Mouse (Mus musculus) kidney, embryonic 14.5 days (tissue): Measurements from ENCODE around the gene Abcc12. TPM values are rescaled to one million over a fixed set of nuclear protein-coding genes. Genes with fewer than 3 reads are reported as not detected.

ENCODE experiments used
- ATAC-seq: fragments of 200-750 bp; cut with Nextera tagmentation; 2 replicates; pipeline ENCODE4 v1.8.0; 2017; ENCODE audit warnings: moderate number of reproducible peaks, mild to moderate bottlenecking, moderate TSS enrichment, moderate library complexity; ENCODE audit not compliant: low FRiP score, low TSS enrichment
- H3K27ac ChIP-seq: fragments of 300-500 bp; sonication (generic); 2 replicates; pipeline ENCODE4 v1.5.1; 2014; ENCODE audit warnings: low read depth, mild to moderate bottlenecking, low read length, moderate library complexity, mixed read lengths
- H3K27me3 ChIP-seq: fragments of 300-500 bp; sonication (generic); 2 replicates; pipeline ENCODE4 v1.6.1; 2014; ENCODE audit warnings: mild to moderate bottlenecking, low read length; ENCODE audit not compliant: control insufficient read depth, insufficient read depth
- H3K36me3 ChIP-seq: fragments of 300-500 bp; sonication (generic); 2 replicates; pipeline ENCODE4 v1.6.1; 2014; ENCODE audit warnings: low read length, mixed read lengths; ENCODE audit not compliant: control insufficient read depth, insufficient read depth
- H3K4me1 ChIP-seq: fragments of 300-500 bp; sonication (generic); 2 replicates; pipeline ENCODE4 v1.6.1; 2014; ENCODE audit warnings: low read length, mixed read lengths; ENCODE audit not compliant: control insufficient read depth, insufficient read depth
- H3K4me2 ChIP-seq: fragments of 300-500 bp; sonication (generic); replicated peaks from 2 replicates; pipeline ENCODE4 v1.6.1; 2014; ENCODE audit warnings: low read depth, mild to moderate bottlenecking, low read length
- H3K4me3 ChIP-seq: fragments of 300-500 bp; sonication (generic); 2 replicates; pipeline ENCODE4 v1.5.1; 2014; ENCODE audit warnings: mild to moderate bottlenecking, low read length
- H3K9ac ChIP-seq: fragments of 300-500 bp; sonication (generic); 2 replicates; pipeline ENCODE4 v1.6.1; 2014; ENCODE audit warnings: low read depth, mild to moderate bottlenecking, low read length, moderate library complexity
- H3K9me3 ChIP-seq: fragments of 300-500 bp; sonication (generic); 2 replicates; pipeline ENCODE4 v1.6.1; 2016; ENCODE audit warnings: low read length; ENCODE audit not compliant: control insufficient read depth
- WGBS: fragments of 180-500 bp; shearing (Covaris S2); extraction: QIAGEN DNeasy Blood & Tissue Kit; methylation state at CpG from one replicate; pipeline ENCODE4 v1.1.7; 2014; 5-methylcytosine and 5-hydroxymethylcytosine counted together
- polyA plus RNA-seq: library from polyadenylated mRNA; unstranded; fragments of >200 nt; fragmentation: Nextera tagmentation; extraction: Ambion mirVana; gene quantifications from 2 replicates; pipeline ENCODE4 v1.2.1, GENCODE M21; 2014

Gene Abcc12
- polyA plus RNA-seq, result 0.08 and 0.11 TPM in 2 replicates

- Histone ChIP-seq H3K4me2 (no peak within 1 kb of the TSS), H3K9me3 (no peaks in the 10 kb centered on the region), H3K27ac (no peak within 1 kb of the TSS), H3K36me3 (no peaks in the 10 kb centered on the region), H3K27me3 (no peaks in the 10 kb centered on the region), H3K9ac (no peak within 1 kb of the TSS), H3K4me1 (no peaks in the 10 kb centered on the region), H3K4me3 (no peak within 1 kb of the TSS)
- no peak for ATAC-seq
Measured at GRCm38 (mm10) chr8:86580458-86580857, at the start of gene Abcc12. Gene Abcc12, minus strand, starts transcription at chr8:86580686.

DNA sequence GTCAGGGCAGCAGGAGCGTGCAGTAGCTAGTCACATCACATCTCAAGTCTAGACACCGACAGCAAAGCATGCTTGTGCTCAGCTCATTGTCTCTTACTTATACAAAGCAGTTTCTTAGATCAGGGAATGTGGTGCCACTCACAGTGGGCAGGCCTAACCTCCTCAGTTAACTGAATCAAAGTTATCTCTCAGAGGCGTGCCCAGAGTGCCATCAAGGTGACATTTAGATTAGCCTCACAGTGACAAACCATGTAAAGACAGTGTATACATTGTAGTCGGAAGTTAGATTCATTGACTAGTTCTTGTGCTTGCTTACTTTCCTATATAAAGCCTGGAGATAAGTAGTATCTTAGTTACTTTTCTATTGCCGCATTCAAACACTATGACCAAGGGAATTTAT is 49.7 kb upstream of the Abcc12 start:
- no peak overlapping the region for H3K27ac ChIP-seq
- no peak overlapping the region for H3K9ac ChIP-seq
- no peak for ATAC-seq
- H3K27me3 ChIP-seq, result no peaks in the 10 kb centered on the region
- H3K4me1 ChIP-seq, result no peaks in the 10 kb centered on the region
- no peak overlapping the region for H3K4me2 ChIP-seq
- H3K36me3 ChIP-seq, result peaks cover 16% of the 10 kb centered on the region
- H3K4me3 ChIP-seq, result no peak overlapping the region
- WGBS, result 94% methylated on average over 5 of the region's 5 CpGs
- H3K9me3 ChIP-seq, result no peaks in the 10 kb centered on the region

DNA sequence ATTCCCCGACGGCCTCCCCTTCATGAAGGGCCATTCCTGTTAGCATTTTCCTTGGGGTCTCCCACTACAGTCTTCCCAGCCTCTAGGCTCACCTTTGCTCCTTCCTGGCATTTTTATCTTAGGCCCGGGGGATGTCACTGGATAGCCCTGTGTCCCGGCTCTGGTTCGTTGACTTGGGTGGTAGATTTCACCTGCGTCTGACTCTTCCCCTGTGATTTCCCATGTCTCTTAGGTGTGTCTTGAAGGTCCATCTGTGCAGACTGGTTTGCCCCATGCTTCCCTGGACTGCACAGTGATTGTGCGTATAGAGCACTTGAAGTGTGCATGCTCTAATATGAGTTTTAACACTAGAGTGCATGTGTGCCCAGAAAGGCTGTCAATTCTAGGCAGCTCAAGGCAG is 44.4 kb upstream of the Abcc12 start:
- Histone ChIP-seq H3K36me3 (no peaks in the 10 kb centered on the region), H3K4me3 (peak overlapping the region; percentile 85), H3K9me3 (no peaks in the 10 kb centered on the region), H3K27me3 (no peaks in the 10 kb centered on the region), H3K27ac (no peak overlapping the region), H3K4me1 (peaks cover 5% of the 10 kb centered on the region), H3K4me2 (peak overlapping the region; percentile 62), H3K9ac (peak overlapping the region; percentile 64)
- ATAC-seq, result no peak
- whole genome bisulfite sequencing, result 28% methylated on average over 7 of the region's 7 CpGs

GRCm38 (mm10) chr8:86623911-86624731 is 43.6 kb upstream of the Abcc12 start, which contains the start of gene Lonp2:
Gene Lonp2, plus strand, starts transcription at chr8:86624043.
- Histone ChIP-seq H3K4me2 (peak within 1 kb of the TSS; percentile 62), H3K9ac (peak within 1 kb of the TSS; percentile 64), H3K36me3 (no peaks in the 10 kb centered on the region), H3K27ac (peak within 1 kb of the TSS; percentile 63), H3K4me1 (peaks cover 5% of the 10 kb centered on the region), H3K27me3 (no peaks in the 10 kb centered on the region), H3K9me3 (no peaks in the 10 kb centered on the region), H3K4me3 (peak within 1 kb of the TSS; percentile 85)
- peak; percentile 99 for ATAC-seq
- under 1% methylated on average over 62 of the region's 62 CpGs for WGBS

- H3K9ac ChIP-seq, result peak overlapping the region; percentile 54; the same call in 1 of the 2 replicates
- H3K4me2 ChIP-seq, result peak overlapping the region; percentile 62
- H3K4me1 ChIP-seq, result peaks cover 5% of the 10 kb centered on the region
- H3K36me3 ChIP-seq, result no peaks in the 10 kb centered on the region
- 3% methylated on average over 14 of the region's 14 CpGs for WGBS
- H3K27ac ChIP-seq, result 0 out of 2 replicates have a peak overlapping the region, but pooled peaks have one; percentile 63
- ATAC-seq, result no peak
- H3K4me3 ChIP-seq, result peak overlapping the region; percentile 85
- H3K9me3 ChIP-seq, result no peaks in the 10 kb centered on the region
- no peaks in the 10 kb centered on the region for H3K27me3 ChIP-seq
Measured at GRCm38 (mm10) chr8:86623551-86623910, 43.0 kb upstream of the Abcc12 start.

DNA sequence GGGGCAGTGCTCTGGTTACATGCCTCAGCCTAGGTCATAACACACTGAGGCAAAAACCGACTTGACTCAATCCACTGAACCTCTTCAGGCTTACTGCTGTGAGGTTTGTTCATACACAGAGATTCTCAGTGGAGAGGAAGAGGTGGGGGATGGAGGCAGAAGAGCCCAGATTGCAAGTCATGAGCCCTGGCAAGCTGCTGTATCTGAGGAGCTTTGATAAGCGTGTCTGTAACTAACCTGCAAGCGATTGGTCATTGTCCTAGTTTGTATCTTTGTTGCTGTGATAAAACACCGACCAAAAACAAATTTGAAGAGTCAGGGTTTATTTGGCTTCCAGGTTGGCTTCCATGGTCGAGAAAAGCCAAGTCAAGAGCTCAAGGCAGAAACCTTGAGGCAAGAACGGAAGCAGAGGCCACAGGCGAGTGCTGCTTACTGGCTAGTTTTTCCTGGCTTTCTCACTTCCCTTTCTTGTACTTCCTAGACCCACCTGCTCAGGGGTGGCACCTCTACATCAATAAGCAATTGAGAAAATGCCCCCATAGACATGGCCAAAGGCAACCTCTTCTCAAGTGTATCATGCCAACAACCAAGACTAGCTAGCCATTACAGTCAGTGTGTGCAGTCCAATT is 37.4 kb upstream of the Abcc12 start:
- Histone ChIP-seq H3K9ac (no peak overlapping the region), H3K27me3 (no peaks in the 10 kb centered on the region), H3K4me2 (no peak overlapping the region), H3K9me3 (no peaks in the 10 kb centered on the region), H3K4me3 (no peak overlapping the region), H3K36me3 (no peaks in the 10 kb centered on the region), H3K4me1 (no peaks in the 10 kb centered on the region), H3K27ac (no peak overlapping the region)
- no peak for ATAC-seq
- WGBS, result 78% methylated on average over 7 of the region's 7 CpGs

- no peak overlapping the region for H3K4me3 ChIP-seq
- no peaks in the 10 kb centered on the region for H3K27me3 ChIP-seq
- no peaks in the 10 kb centered on the region for H3K36me3 ChIP-seq
- 88% methylated on average over 6 of the region's 6 CpGs for WGBS
- no peak overlapping the region for H3K9ac ChIP-seq
- no peak overlapping the region for H3K4me2 ChIP-seq
- H3K9me3 ChIP-seq, result no peaks in the 10 kb centered on the region
- H3K27ac ChIP-seq, result no peak overlapping the region
- no peak for ATAC-seq
- H3K4me1 ChIP-seq, result no peaks in the 10 kb centered on the region
Measured at GRCm38 (mm10) chr8:86615095-86615769, 34.7 kb upstream of the Abcc12 start.

DNA sequence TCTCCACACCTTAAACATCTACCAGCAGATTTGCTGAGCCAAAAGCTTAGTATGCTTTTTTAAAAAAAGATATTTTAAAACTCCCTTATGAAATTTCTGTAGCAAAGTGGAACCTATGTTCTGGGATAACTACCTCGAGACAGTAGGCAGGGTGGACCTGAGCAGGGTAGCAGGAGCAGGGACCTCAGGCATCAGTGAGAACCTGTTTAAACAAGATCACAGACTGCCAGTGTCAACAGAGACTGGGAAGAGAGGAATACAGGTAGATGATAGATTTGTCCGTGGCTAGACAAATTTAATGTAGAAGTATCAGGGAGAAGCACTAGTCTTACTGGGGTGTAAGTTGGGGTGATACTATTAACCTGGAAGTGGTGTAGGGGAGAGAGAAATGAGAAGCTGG is 33.3 kb upstream of the Abcc12 start:
- Histone ChIP-seq H3K36me3 (no peaks in the 10 kb centered on the region), H3K27ac (no peak overlapping the region), H3K4me3 (no peak overlapping the region), H3K27me3 (no peaks in the 10 kb centered on the region), H3K9me3 (no peaks in the 10 kb centered on the region), H3K9ac (no peak overlapping the region), H3K4me2 (no peak overlapping the region), H3K4me1 (no peaks in the 10 kb centered on the region)
- ATAC-seq, result no peak
- WGBS, result 79% methylated on average over 2 of the region's 2 CpGs

DNA sequence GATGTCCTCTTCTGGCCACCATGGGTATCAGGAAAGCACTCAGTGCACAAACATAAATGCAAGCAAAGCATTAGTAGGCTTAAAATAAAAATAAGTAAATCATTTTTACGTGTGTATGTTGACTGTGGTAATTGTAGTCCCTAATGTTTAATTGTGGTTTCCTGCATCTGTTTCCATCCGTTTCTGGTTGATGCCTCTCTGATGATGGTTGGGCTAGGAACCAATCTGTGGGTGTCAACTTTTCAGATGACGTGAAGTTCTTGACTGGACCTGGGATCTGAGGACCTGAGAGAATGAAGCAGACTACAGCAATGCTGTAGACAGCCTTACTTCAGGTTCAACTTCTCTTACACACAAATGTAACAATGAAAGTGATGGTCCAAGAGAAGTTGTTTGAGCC is 24.2 kb upstream of the Abcc12 start:
- no peak overlapping the region for H3K4me2 ChIP-seq
- no peak for ATAC-seq
- 77% methylated on average over 3 of the region's 3 CpGs for whole genome bisulfite sequencing
- H3K9ac ChIP-seq, result no peak overlapping the region
- no peaks in the 10 kb centered on the region for H3K9me3 ChIP-seq
- no peaks in the 10 kb centered on the region for H3K4me1 ChIP-seq
- H3K4me3 ChIP-seq, result no peak overlapping the region
- H3K27me3 ChIP-seq, result no peaks in the 10 kb centered on the region
- H3K27ac ChIP-seq, result no peak overlapping the region
- no peaks in the 10 kb centered on the region for H3K36me3 ChIP-seq
